Mouse (Mus musculus): ENCODE measurements around the gene Fhit.

DNA sequence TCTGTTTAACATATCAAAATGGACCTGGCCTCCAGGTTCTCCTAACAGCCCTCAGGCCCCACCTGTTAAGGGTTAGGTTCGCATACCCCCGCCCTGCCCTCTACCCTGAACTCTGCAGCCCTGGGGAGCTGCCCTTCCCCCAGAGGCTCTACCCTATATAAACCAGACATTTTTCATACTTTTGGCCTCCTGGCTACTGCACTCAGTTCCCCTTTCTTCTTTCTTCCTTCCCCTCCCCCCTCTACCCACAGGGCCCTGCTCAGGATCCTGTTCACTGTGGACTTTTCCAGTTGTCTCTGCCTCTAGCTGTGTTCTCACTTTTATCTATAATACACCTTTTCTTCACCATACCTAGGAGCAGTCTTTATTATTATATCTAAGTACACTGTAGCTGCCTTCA is 627.0 kb downstream of the Fhit start:
- TF ChIP-seq CTCF (IDR thresholded peaks at IDR 0.05; ENCODE audit: borderline replicate concordance, extremely low read depth, insufficient read depth, insufficient read length), result no peak
- TF ChIP-seq POLR2A (IDR thresholded peaks at IDR 0.05; ENCODE audit: borderline replicate concordance, extremely low read depth, insufficient read depth, insufficient read length, poor library complexity, severe bottlenecking), result no peak
